Mouse (Mus musculus): ENCODE results near the gene Pm20d1.
A peak's percentile ranks its signal among the peaks of the same experiment; 100 is the strongest.
"Not testable (repeated sequence)": the region's sequence is repeated elsewhere in the genome, so short reads cannot be mapped to it uniquely, and the experiment has no call there.

Gene Pm20d1

GRCm38 (mm10) chr1:131795171-131795570 is 2.0 kb upstream of the Pm20d1 start:
- peak in 1 of 2 experiments; percentile 43 for DNase-seq

- no peak for DNase-seq
These were observed 2.8 kb downstream of the Pm20d1 start for GRCm38 (mm10) chr1:131800001-131800400.

- no peak for DNase-seq
These were observed 3.9 kb downstream of the Pm20d1 start for GRCm38 (mm10) chr1:131801071-131801470.

- no peak for DNase-seq
These were observed 5.5 kb downstream of the Pm20d1 start for GRCm38 (mm10) chr1:131802652-131803051.

GRCm38 (mm10) chr1:131804166-131804565 is 7.0 kb downstream of the Pm20d1 start:
- DNase-seq: no peak

GRCm38 (mm10) chr1:131808986-131809385 is 11.8 kb downstream of the Pm20d1 start:
- DNase-seq: no peak

GRCm38 (mm10) chr1:131809651-131810050 is 12.5 kb downstream of the Pm20d1 start:
- DNase-seq: no peak

GRCm38 (mm10) chr1:131811393-131811792 is 14.2 kb downstream of the Pm20d1 start:
- DNase-seq: no peak

- no peak for DNase-seq
These were observed 14.8 kb downstream of the Pm20d1 start for GRCm38 (mm10) chr1:131812006-131812405.

GRCm38 (mm10) chr1:131812631-131813295 is 15.6 kb downstream of the Pm20d1 start:
- no peak for DNase-seq

GRCm38 (mm10) chr1:131813731-131814130 is 16.6 kb downstream of the Pm20d1 start:
- DNase-seq: no peak

- no peak for DNase-seq
These were observed 17.0 kb downstream of the Pm20d1 start for GRCm38 (mm10) chr1:131814191-131814590.

- DNase-seq: no peak
These were observed 19.7 kb downstream of the Pm20d1 start for GRCm38 (mm10) chr1:131816886-131817285.

- DNase-seq: not testable (repeated sequence)
These were observed 23.2 kb downstream of the Pm20d1 start for GRCm38 (mm10) chr1:131820353-131820752.

- DNase-seq: no peak
These were observed 23.7 kb downstream of the Pm20d1 start for GRCm38 (mm10) chr1:131820887-131821328.

GRCm38 (mm10) chr1:131822292-131822691 is 25.1 kb downstream of the Pm20d1 start:
- no peak for DNase-seq

- DNase-seq: no peak
These were observed 25.8 kb downstream of the Pm20d1 start for GRCm38 (mm10) chr1:131822856-131823492.

- no peak for DNase-seq
These were observed 26.4 kb downstream of the Pm20d1 start for GRCm38 (mm10) chr1:131823563-131823962.

- DNase-seq: no peak
These were observed 27.5 kb downstream of the Pm20d1 start for GRCm38 (mm10) chr1:131824528-131825181.

GRCm38 (mm10) chr1:131827207-131827786 is 30.1 kb downstream of the Pm20d1 start, which contains the start of gene Slc41a1:
Gene Slc41a1, plus strand, starts transcription at chr1:131827493.
- DNase-seq: no peak

GRCm38 (mm10) chr1:131827787-131828258 is 30.6 kb downstream of the Pm20d1 start:
- peak; percentile 93 to 94 for DNase-seq

- DNase-seq: peak; percentile 46 to 55
These were observed 31.3 kb downstream of the Pm20d1 start for GRCm38 (mm10) chr1:131828297-131829126.

All from kidney, postnatal 36 days (tissue).